Mouse (Mus musculus): Measurements from ENCODE around the gene Nepro. TPM values are rescaled to one million over a fixed set of nuclear protein-coding genes. Genes with fewer than 3 reads are reported as not detected.

Gene Nepro
- polyA plus RNA-seq, 1 experiment from 2014 or later, result 11.9 TPM

- Histone ChIP-seq H3K27ac (replicated peaks; ENCODE audit: low read depth, low read length) (peak overlapping the region; percentile 38; the same call in 1 of the 2 replicates), H3K4me1 (ENCODE audit: control insufficient read depth, insufficient read depth, low read length) (peaks cover 7% of the 10 kb centered on the region; the same call in 1 of the 2 replicates), H3K36me3 (ENCODE audit: control insufficient read depth, insufficient read depth, low read length) (no peaks in the 10 kb centered on the region), H3K4me3 (ENCODE audit: low read depth, low read length) (no peak overlapping the region), H3K4me2 (ENCODE audit: low read depth, severe bottlenecking) (no peak overlapping the region), H3K9ac (ENCODE audit: low read length) (no peak overlapping the region), H3K27me3 (ENCODE audit: control insufficient read depth, insufficient read depth, low read length) (no peaks in the 10 kb centered on the region), H3K9me3 (ENCODE audit: control insufficient read depth, low read length) (no peaks in the 10 kb centered on the region)
- DNase-seq (ENCODE audit: low spot score), result no peak
- no peak; the same call in 1 of the 2 replicates for ATAC-seq (ENCODE audit: insufficient number of reproducible peaks, low FRiP score, low TSS enrichment, low read depth)
- 75% methylated on average over 8 of the region's 8 CpGs for WGBS
Observed at GRCm38 (mm10) chr16:44695214-44695858, 28.8 kb upstream of the Nepro start.

- ATAC-seq (ENCODE audit: insufficient number of reproducible peaks, low FRiP score, low TSS enrichment, low read depth) (peak; percentile 91), DNase-seq (ENCODE audit: low spot score) (peak; percentile 49)
- Histone ChIP-seq H3K9ac (ENCODE audit: low read length) (no peak overlapping the region), H3K4me3 (ENCODE audit: low read depth, low read length) (no peak overlapping the region), H3K36me3 (ENCODE audit: control insufficient read depth, insufficient read depth, low read length) (no peaks in the 10 kb centered on the region), H3K9me3 (ENCODE audit: control insufficient read depth, low read length) (no peaks in the 10 kb centered on the region), H3K27me3 (ENCODE audit: control insufficient read depth, insufficient read depth, low read length) (no peaks in the 10 kb centered on the region), H3K4me1 (ENCODE audit: control insufficient read depth, insufficient read depth, low read length) (peaks cover 7% of the 10 kb centered on the region; the same call in 1 of the 2 replicates), H3K27ac (replicated peaks; ENCODE audit: low read depth, low read length) (peak overlapping the region; percentile 38), H3K4me2 (ENCODE audit: low read depth, severe bottlenecking) (no peak overlapping the region)
- 22% methylated on average over 12 of the region's 12 CpGs for WGBS
Observed at GRCm38 (mm10) chr16:44695859-44696620, 28.1 kb upstream of the Nepro start.

GRCm38 (mm10) chr16:44697473-44698205 lies 26.5 kb upstream of the Nepro start:
- H3K27ac ChIP-seq (replicated peaks; ENCODE audit: low read depth, low read length), result no peak overlapping the region
- H3K4me1 ChIP-seq (ENCODE audit: control insufficient read depth, insufficient read depth, low read length), result peaks cover 5% of the 10 kb centered on the region; the same call in 1 of the 2 replicates
- ATAC-seq (ENCODE audit: insufficient number of reproducible peaks, low FRiP score, low TSS enrichment, low read depth), result no peak
- no peak overlapping the region for H3K4me3 ChIP-seq (ENCODE audit: low read depth, low read length)
- no peak for DNase-seq (ENCODE audit: low spot score)
- no peak overlapping the region for H3K9ac ChIP-seq (ENCODE audit: low read length)
- H3K27me3 ChIP-seq (ENCODE audit: control insufficient read depth, insufficient read depth, low read length), result no peaks in the 10 kb centered on the region
- no peak overlapping the region for H3K4me2 ChIP-seq (ENCODE audit: low read depth, severe bottlenecking)
- H3K36me3 ChIP-seq (ENCODE audit: control insufficient read depth, insufficient read depth, low read length), result no peaks in the 10 kb centered on the region
- 90% methylated on average over 5 of the region's 5 CpGs for WGBS
- H3K9me3 ChIP-seq (ENCODE audit: control insufficient read depth, low read length), result no peaks in the 10 kb centered on the region

GRCm38 (mm10) chr16:44701155-44701554 lies 22.9 kb upstream of the Nepro start:
- no peaks in the 10 kb centered on the region for H3K36me3 ChIP-seq (ENCODE audit: control insufficient read depth, insufficient read depth, low read length)
- WGBS, result 89% methylated on average over 3 of the region's 3 CpGs
- H3K4me1 ChIP-seq (ENCODE audit: control insufficient read depth, insufficient read depth, low read length), result peaks cover 2% of the 10 kb centered on the region; the same call in 1 of the 2 replicates
- no peak overlapping the region for H3K4me2 ChIP-seq (ENCODE audit: low read depth, severe bottlenecking)
- no peak overlapping the region for H3K4me3 ChIP-seq (ENCODE audit: low read depth, low read length)
- no peak overlapping the region for H3K27ac ChIP-seq (replicated peaks; ENCODE audit: low read depth, low read length)
- no peak overlapping the region for H3K9ac ChIP-seq (ENCODE audit: low read length)
- DNase-seq (ENCODE audit: low spot score) (no peak), ATAC-seq (ENCODE audit: insufficient number of reproducible peaks, low FRiP score, low TSS enrichment, low read depth) (no peak)
- H3K27me3 ChIP-seq (ENCODE audit: control insufficient read depth, insufficient read depth, low read length), result no peaks in the 10 kb centered on the region
- H3K9me3 ChIP-seq (ENCODE audit: control insufficient read depth, low read length), result no peaks in the 10 kb centered on the region

- ATAC-seq (ENCODE audit: insufficient number of reproducible peaks, low FRiP score, low TSS enrichment, low read depth), result no peak
- Histone ChIP-seq H3K4me2 (ENCODE audit: low read depth, severe bottlenecking) (no peak overlapping the region), H3K36me3 (ENCODE audit: control insufficient read depth, insufficient read depth, low read length) (no peaks in the 10 kb centered on the region), H3K4me1 (ENCODE audit: control insufficient read depth, insufficient read depth, low read length) (no peaks in the 10 kb centered on the region), H3K27ac (replicated peaks; ENCODE audit: low read depth, low read length) (no peak overlapping the region), H3K4me3 (ENCODE audit: low read depth, low read length) (no peak overlapping the region), H3K27me3 (ENCODE audit: control insufficient read depth, insufficient read depth, low read length) (no peaks in the 10 kb centered on the region), H3K9ac (ENCODE audit: low read length) (no peak overlapping the region), H3K9me3 (ENCODE audit: control insufficient read depth, low read length) (no peaks in the 10 kb centered on the region)
- DNase-seq (ENCODE audit: low spot score), result no peak
- 75% methylated on average over 5 of the region's 5 CpGs for WGBS
Observed at GRCm38 (mm10) chr16:44702272-44702671, 21.8 kb upstream of the Nepro start.

GRCm38 (mm10) chr16:44703458-44703857 lies 20.6 kb upstream of the Nepro start:
- H3K27me3 ChIP-seq (ENCODE audit: control insufficient read depth, insufficient read depth, low read length), result no peaks in the 10 kb centered on the region
- no peak overlapping the region for H3K9ac ChIP-seq (ENCODE audit: low read length)
- no peaks in the 10 kb centered on the region for H3K9me3 ChIP-seq (ENCODE audit: control insufficient read depth, low read length)
- no peaks in the 10 kb centered on the region for H3K4me1 ChIP-seq (ENCODE audit: control insufficient read depth, insufficient read depth, low read length)
- H3K4me3 ChIP-seq (ENCODE audit: low read depth, low read length), result no peak overlapping the region
- 53% methylated on average over 4 of the region's 4 CpGs for WGBS
- DNase-seq (ENCODE audit: low spot score) (no peak), ATAC-seq (ENCODE audit: insufficient number of reproducible peaks, low FRiP score, low TSS enrichment, low read depth) (peak; percentile 62; the same call in 1 of the 2 replicates)
- H3K27ac ChIP-seq (replicated peaks; ENCODE audit: low read depth, low read length), result peak overlapping the region; percentile 70; the same call in 1 of the 2 replicates
- H3K4me2 ChIP-seq (ENCODE audit: low read depth, severe bottlenecking), result no peak overlapping the region
- H3K36me3 ChIP-seq (ENCODE audit: control insufficient read depth, insufficient read depth, low read length), result no peaks in the 10 kb centered on the region

- Histone ChIP-seq H3K9ac (ENCODE audit: low read length) (no peak overlapping the region), H3K27me3 (ENCODE audit: control insufficient read depth, insufficient read depth, low read length) (no peaks in the 10 kb centered on the region), H3K4me3 (ENCODE audit: low read depth, low read length) (no peak overlapping the region), H3K36me3 (ENCODE audit: control insufficient read depth, insufficient read depth, low read length) (no peaks in the 10 kb centered on the region), H3K27ac (replicated peaks; ENCODE audit: low read depth, low read length) (no peak overlapping the region), H3K4me2 (ENCODE audit: low read depth, severe bottlenecking) (no peak overlapping the region), H3K4me1 (ENCODE audit: control insufficient read depth, insufficient read depth, low read length) (no peaks in the 10 kb centered on the region), H3K9me3 (ENCODE audit: control insufficient read depth, low read length) (no peaks in the 10 kb centered on the region)
- peak; percentile 46 for DNase-seq (ENCODE audit: low spot score)
- 0 out of 2 replicates have a peak, but pooled peaks have one; percentile 62 for ATAC-seq (ENCODE audit: insufficient number of reproducible peaks, low FRiP score, low TSS enrichment, low read depth)
- WGBS, result 50% methylated on average over 10 of the region's 10 CpGs
Observed at GRCm38 (mm10) chr16:44716305-44717140, 7.6 kb upstream of the Nepro start.

All from limb, embryonic 11.5 days (tissue).